Mouse (Mus musculus) testis, adult 2 months (tissue): ENCODE data around the gene Susd6. TPM values are rescaled to one million over a fixed set of nuclear protein-coding genes. Genes with fewer than 3 reads are reported as not detected.

Experiments used
- H3K27ac ChIP-seq: fragments of 200-500 bp; 2 replicates; pipeline ENCODE4 v1.5.1; 2012; ENCODE audit warnings: low read depth, low read length; ENCODE audit not compliant: control insufficient read depth, insufficient read depth
- H3K27me3 ChIP-seq: fragments of 200-500 bp; 2 replicates; pipeline ENCODE4 v1.6.1; 2012; ENCODE audit warnings: mild to moderate bottlenecking, low read length, moderate library complexity; ENCODE audit not compliant: control insufficient read depth, insufficient read depth
- H3K36me3 ChIP-seq: fragments of 200-500 bp; 2 replicates; pipeline ENCODE4 v1.6.1; 2012; ENCODE audit warnings: mild to moderate bottlenecking, low read length; ENCODE audit not compliant: control insufficient read depth, insufficient read depth
- H3K4me1 ChIP-seq: fragments of 200-500 bp; 2 replicates; pipeline ENCODE4 v1.6.1; 2012; ENCODE audit warnings: low read length; ENCODE audit not compliant: control insufficient read depth, insufficient read depth
- H3K4me3 ChIP-seq: fragments of 200-500 bp; 2 replicates; pipeline ENCODE4 v1.5.1; 2012; ENCODE audit warnings: low read depth, mild to moderate bottlenecking, low read length, moderate library complexity, mixed read lengths; ENCODE audit not compliant: control insufficient read depth
- CTCF ChIP-seq: fragments of 200-500 bp; IDR thresholded peaks from 2 replicates; pipeline ENCODE4 v1.5.1; 2012; ENCODE audit warnings: low read depth, mild to moderate bottlenecking, inconsistent platforms, low read length, moderate library complexity; ENCODE audit not compliant: control insufficient read depth, insufficient read depth, insufficient replicate concordance
- POLR2A ChIP-seq: fragments of 200-500 bp; IDR thresholded peaks from 2 replicates; pipeline ENCODE4 v1.6.1; 2012; ENCODE audit warnings: low read depth, mild to moderate bottlenecking, inconsistent platforms, low read length, moderate library complexity; ENCODE audit not compliant: control insufficient read depth
- polyA plus RNA-seq: library from polyadenylated mRNA; depleted of rRNA; stranded (reverse); fragments of >200 nt; gene quantifications from 2 replicates; pipeline ENCODE4 v1.2.3, GENCODE M21; 2012; rRNA removed

Susd6 gene
- polyA plus RNA-seq, 1 experiment, result 46.0 TPM

GRCm38 (mm10) chr12:80924205-80924604, 133.9 kb downstream of the Susd6 start:
- Histone ChIP-seq H3K4me1 (peaks cover 12% of the 10 kb centered on the region), H3K4me3 (peak overlapping the region; percentile 70), H3K27ac (no peak overlapping the region), H3K36me3 (no peaks in the 10 kb centered on the region), H3K27me3 (peaks cover 5% of the 10 kb centered on the region)
- no peak; the same call in 1 of the 2 replicates for TF ChIP-seq POLR2A
- TF ChIP-seq CTCF, result no peak

DNA sequence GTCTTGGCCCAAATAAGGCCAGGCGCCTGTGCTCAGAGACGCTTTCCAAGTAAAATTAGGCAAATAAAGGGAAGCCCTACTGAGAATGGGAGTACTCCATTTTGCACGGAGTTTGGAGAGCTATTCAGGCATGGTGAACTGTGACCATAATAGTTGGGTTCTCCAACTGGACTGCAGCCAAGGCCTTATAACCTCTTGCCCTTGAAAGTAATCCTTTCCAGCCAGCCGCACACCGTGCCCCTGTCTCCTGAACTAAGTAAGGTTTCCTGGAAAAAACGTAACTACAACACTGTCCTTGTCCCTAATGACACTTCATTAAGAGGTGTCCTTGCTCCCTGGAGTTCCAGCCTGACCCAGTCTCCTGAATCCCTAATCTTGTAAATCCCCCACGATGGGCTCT, 135.6 kb downstream of the Susd6 start:
- Histone ChIP-seq H3K4me3 (no peak overlapping the region), H3K4me1 (peaks cover 9% of the 10 kb centered on the region), H3K27me3 (peaks cover 4% of the 10 kb centered on the region), H3K27ac (no peak overlapping the region), H3K36me3 (no peaks in the 10 kb centered on the region)
- TF ChIP-seq POLR2A (no peak), CTCF (no peak)

- Histone ChIP-seq H3K4me1 (peaks cover 9% of the 10 kb centered on the region), H3K27me3 (peaks cover 4% of the 10 kb centered on the region), H3K36me3 (no peaks in the 10 kb centered on the region), H3K27ac (no peak overlapping the region), H3K4me3 (no peak overlapping the region)
- TF ChIP-seq CTCF (no peak), POLR2A (no peak)
These were observed 136.2 kb downstream of the Susd6 start for GRCm38 (mm10) chr12:80926550-80926949.

- Histone ChIP-seq H3K4me3 (no peak overlapping the region), H3K27ac (no peak overlapping the region), H3K4me1 (peaks cover 7% of the 10 kb centered on the region), H3K27me3 (peaks cover 4% of the 10 kb centered on the region), H3K36me3 (no peaks in the 10 kb centered on the region)
- TF ChIP-seq POLR2A (no peak), CTCF (no peak)
These were observed 137.2 kb downstream of the Susd6 start for GRCm38 (mm10) chr12:80927518-80927917.

DNA sequence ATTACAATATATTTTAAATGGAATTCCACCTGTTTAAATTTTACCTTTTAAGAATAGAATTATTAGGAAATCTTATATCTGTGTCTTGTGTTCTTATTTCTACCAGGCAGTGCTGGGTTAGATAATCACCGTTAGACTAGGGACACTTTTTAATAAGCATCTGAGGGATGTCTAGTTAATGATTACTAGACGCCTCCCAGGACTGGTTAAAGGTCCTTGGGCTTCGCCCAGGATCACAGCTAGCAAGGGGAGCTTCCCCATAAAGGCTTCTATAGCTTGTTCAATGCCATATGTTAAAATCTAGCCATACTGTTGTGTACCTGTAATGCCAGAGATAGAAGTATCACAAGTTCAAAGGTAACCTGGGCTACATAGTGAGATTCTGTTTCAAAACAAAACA, 138.6 kb downstream of the Susd6 start:
- Histone ChIP-seq H3K4me3 (no peak overlapping the region), H3K36me3 (no peaks in the 10 kb centered on the region), H3K27me3 (no peaks in the 10 kb centered on the region), H3K27ac (no peak overlapping the region), H3K4me1 (peaks cover 2% of the 10 kb centered on the region; the same call in 1 of the 2 replicates)
- TF ChIP-seq POLR2A (no peak), CTCF (no peak)

- Histone ChIP-seq H3K27ac (no peak overlapping the region), H3K4me3 (no peak overlapping the region), H3K36me3 (no peaks in the 10 kb centered on the region), H3K4me1 (no peaks in the 10 kb centered on the region), H3K27me3 (no peaks in the 10 kb centered on the region)
- TF ChIP-seq CTCF (no peak), POLR2A (no peak)
These were observed 139.8 kb downstream of the Susd6 start for GRCm38 (mm10) chr12:80930141-80930540.

Other genes with a start within 250 kb of the Susd6 start
- 10.7 and 12.0 TPM in 2 replicates for gene Slc39a9, start 146.6 kb upstream of the Susd6 start, polyA plus RNA-seq
- 73.9 and 101 TPM in 2 replicates for gene Erh, start 146.2 kb upstream of the Susd6 start, polyA plus RNA-seq
- 6.9 and 7.6 TPM in 2 replicates for gene Plekhd1, start 97.9 kb upstream of the Susd6 start, polyA plus RNA-seq
- gene Ccdc177, start 29.8 kb upstream of the Susd6 start, polyA plus RNA-seq, result 0.05 TPM in 2 replicates
- 223 and 264 TPM in 2 replicates for gene Srsf5, start 155.0 kb downstream of the Susd6 start, polyA plus RNA-seq
- 0.10 TPM in 2 replicates for gene Slc10a1, start 178.2 kb downstream of the Susd6 start, polyA plus RNA-seq
- gene Smoc1, start 236.3 kb downstream of the Susd6 start, polyA plus RNA-seq, result 9.8 and 10.0 TPM in 2 replicates